Mouse (Mus musculus) stomach, embryonic 15.5 days (tissue): ENCODE measurements around the gene Ppan. TPM values are rescaled to one million over a fixed set of nuclear protein-coding genes. Genes with fewer than 3 reads are reported as not detected.

Experiments used
- ATAC-seq: fragments of 200-750 bp; cut with Nextera tagmentation; 2 replicates; pipeline ENCODE4 v1.8.0; 2017; ENCODE audit warnings: low read depth, moderate number of reproducible peaks, moderate TSS enrichment; ENCODE audit not compliant: insufficient read depth, low FRiP score
- H3K27ac ChIP-seq: fragments of 300-500 bp; sonication (generic); 2 replicates; pipeline ENCODE4 v1.5.1; 2015; ENCODE audit warnings: mild to moderate bottlenecking, inconsistent platforms
- H3K27me3 ChIP-seq: fragments of 300-500 bp; sonication (generic); replicated peaks from 2 replicates; pipeline ENCODE4 v1.6.1; 2015; ENCODE audit warnings: inconsistent platforms
- H3K36me3 ChIP-seq: fragments of 300-500 bp; sonication (generic); 2 replicates; pipeline ENCODE4 v1.6.1; 2015; ENCODE audit warnings: inconsistent platforms
- H3K4me1 ChIP-seq: fragments of 300-500 bp; sonication (generic); 2 replicates; pipeline ENCODE4 v1.6.1; 2015; ENCODE audit warnings: inconsistent platforms
- H3K4me2 ChIP-seq: fragments of 300-500 bp; sonication (generic); 2 replicates; pipeline ENCODE4 v1.6.1; 2015; ENCODE audit warnings: mild to moderate bottlenecking, inconsistent platforms
- H3K4me3 ChIP-seq: fragments of 300-500 bp; sonication (generic); replicated peaks from 2 replicates; pipeline ENCODE4 v1.5.1; 2015; ENCODE audit warnings: inconsistent platforms
- H3K9ac ChIP-seq: fragments of 300-500 bp; sonication (generic); 2 replicates; pipeline ENCODE4 v1.6.1; 2015; ENCODE audit warnings: inconsistent platforms
- H3K9me3 ChIP-seq: fragments of 300-500 bp; sonication (generic); 2 replicates; pipeline ENCODE4 v1.6.1; 2016; ENCODE audit warnings: inconsistent platforms
- WGBS: fragments of 180-500 bp; shearing (Covaris S2); methylation state at CpG from one replicate; pipeline ENCODE4 v1.1.7; 2015; 5-methylcytosine and 5-hydroxymethylcytosine counted together
- polyA plus RNA-seq: library from polyadenylated mRNA; unstranded; fragments of >200 nt; fragmentation: Nextera tagmentation; extraction: Ambion mirVana; gene quantifications from 2 replicates; pipeline ENCODE4 v1.2.1, GENCODE M21; 2015

Ppan gene
- polyA plus RNA-seq, 1 experiment from 2014 or later, result 80.9 TPM

DNA sequence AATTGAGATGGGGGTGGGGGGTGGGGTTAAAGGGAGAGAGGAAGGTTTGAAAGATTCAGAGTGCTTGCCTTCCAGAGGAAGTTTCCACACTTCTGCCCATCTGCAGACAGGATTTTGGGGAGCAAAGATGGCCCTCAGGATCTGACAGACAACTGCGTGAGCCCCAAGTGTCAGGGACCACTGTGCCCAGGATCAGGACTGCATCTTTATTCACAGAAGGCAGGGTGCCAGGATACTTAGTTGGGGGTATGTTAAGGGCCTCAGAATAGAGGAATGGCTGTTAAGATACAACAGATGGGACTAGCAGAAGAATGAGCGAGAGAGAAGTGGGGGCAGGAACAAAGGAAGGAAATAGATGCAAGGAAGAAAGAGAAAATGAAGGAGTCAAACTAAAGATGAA, 1.4 kb upstream of the Ppan start:
- H3K4me2 ChIP-seq, result no peak overlapping the region
- no peak overlapping the region for H3K9ac ChIP-seq
- H3K27ac ChIP-seq, result no peak overlapping the region
- no peaks in the 10 kb centered on the region for H3K27me3 ChIP-seq
- no peaks in the 10 kb centered on the region for H3K9me3 ChIP-seq
- no peak overlapping the region for H3K4me3 ChIP-seq
- peaks cover 23% of the 10 kb centered on the region for H3K36me3 ChIP-seq
- ATAC-seq, result no peak
- 90% methylated on average over 2 of the region's 2 CpGs for WGBS
- H3K4me1 ChIP-seq, result peaks cover 6% of the 10 kb centered on the region

DNA sequence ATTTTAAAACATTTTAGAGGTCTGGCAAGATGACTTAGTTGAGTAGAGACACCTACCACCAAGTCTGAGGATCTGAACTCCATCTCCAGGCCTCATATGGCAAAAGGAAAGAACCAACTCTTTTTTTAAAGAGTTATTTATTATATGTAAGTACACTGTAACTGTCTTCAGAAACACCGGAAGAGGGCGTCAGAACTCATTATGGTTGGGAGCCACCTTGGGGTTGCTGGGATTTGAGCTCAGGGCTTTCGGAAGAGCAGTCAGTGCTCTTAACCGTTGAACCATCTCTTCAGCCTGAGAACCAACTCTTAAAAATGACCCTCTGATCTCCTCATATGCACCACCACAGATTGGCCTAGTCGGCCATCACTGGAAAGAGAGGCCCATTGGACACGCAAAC, 784 bp upstream of the Ppan start:
- Histone ChIP-seq H3K4me1 (peaks cover 6% of the 10 kb centered on the region), H3K36me3 (peaks cover 30% of the 10 kb centered on the region), H3K27ac (no peak overlapping the region), H3K9me3 (no peaks in the 10 kb centered on the region), H3K27me3 (no peaks in the 10 kb centered on the region), H3K4me2 (no peak overlapping the region; the same call in 1 of the 2 replicates), H3K4me3 (no peak overlapping the region), H3K9ac (no peak overlapping the region)
- no peak for ATAC-seq
- WGBS, result 87% methylated on average over 6 of the region's 6 CpGs

DNA sequence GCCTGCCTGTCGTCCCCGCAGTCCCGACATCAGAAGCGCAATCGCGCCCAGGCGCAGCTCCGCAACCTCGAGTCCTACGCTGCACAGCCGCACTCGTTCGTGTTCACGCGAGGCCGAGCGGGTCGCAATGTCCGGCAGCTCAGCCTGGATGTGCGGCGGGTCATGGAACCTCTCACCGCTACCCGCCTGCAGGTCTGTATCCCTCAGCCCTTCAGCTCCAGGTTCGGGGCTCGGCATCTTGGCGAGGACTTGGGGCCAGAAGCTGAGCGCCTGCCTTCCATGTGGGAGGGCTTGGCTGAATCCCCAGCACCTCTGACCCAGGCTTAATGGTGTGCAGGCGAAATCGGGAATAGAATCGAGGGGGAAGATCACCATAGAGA, 401 bp downstream of the Ppan start:
- under 1% methylated on average over 30 of the region's 30 CpGs for WGBS
- Histone ChIP-seq H3K4me1 (peaks cover 6% of the 10 kb centered on the region), H3K4me2 (peak overlapping the region; percentile 79), H3K36me3 (peaks cover 40% of the 10 kb centered on the region), H3K27ac (peak overlapping the region; percentile 70), H3K27me3 (no peaks in the 10 kb centered on the region), H3K9me3 (no peaks in the 10 kb centered on the region), H3K9ac (peak overlapping the region; percentile 84), H3K4me3 (peak overlapping the region; percentile 77)
- ATAC-seq, result no peak

DNA sequence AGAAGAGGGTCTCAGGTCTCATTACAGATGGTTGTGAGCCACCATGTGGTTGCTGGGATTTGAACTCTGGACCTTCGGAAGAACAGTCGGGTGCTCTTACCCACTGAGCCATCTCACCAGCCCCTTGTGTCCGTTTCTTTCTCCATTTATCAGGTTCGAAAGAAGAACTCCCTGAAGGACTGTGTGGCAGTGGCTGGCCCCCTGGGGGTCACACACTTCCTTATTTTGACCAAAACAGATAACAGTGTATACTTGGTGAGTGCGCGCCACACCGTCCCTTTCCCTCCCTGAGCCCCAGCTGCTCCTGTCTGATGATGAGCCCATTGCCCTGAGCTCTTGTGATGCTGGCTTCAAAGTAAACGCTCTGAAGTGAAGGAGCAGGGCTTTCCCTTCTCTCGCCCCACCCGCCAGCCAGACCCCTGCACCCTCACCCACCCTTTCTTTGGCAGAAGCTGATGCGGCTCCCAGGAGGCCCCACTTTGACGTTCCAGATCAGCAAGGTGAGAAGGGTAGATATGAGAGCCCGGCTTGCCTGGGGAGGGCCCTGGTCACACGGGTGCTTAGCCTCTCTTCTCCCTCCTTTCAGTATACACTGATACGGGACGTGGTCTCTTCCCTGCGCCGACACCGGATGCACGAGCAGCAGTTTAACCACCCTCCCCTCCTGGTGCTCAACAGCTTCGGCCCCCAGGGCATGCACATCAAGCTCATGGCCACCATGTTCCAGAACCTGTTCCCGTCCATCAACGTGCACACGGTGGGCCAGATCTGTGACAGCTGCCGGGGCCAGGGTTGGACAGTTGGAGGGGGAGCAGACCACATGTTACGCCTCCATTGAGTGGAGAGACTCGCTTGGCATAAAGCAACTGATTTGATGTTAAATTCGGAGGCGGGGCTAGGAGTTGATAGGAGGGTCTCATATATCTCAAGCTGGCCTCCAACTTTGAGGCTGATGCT, 1.5 kb downstream of the Ppan start:
- 74% methylated on average over 29 of the region's 29 CpGs for WGBS
- H3K27me3 ChIP-seq, result no peaks in the 10 kb centered on the region
- peaks cover 6% of the 10 kb centered on the region for H3K4me1 ChIP-seq
- H3K4me3 ChIP-seq, result peak overlapping the region; percentile 77
- no peak overlapping the region for H3K27ac ChIP-seq
- ATAC-seq, result peak; percentile 15; the same call in 1 of the 2 replicates
- H3K4me2 ChIP-seq, result peak overlapping the region; percentile 79
- no peaks in the 10 kb centered on the region for H3K9me3 ChIP-seq
- H3K9ac ChIP-seq, result peak overlapping the region; percentile 12; the same call in 1 of the 2 replicates
- peaks cover 51% of the 10 kb centered on the region for H3K36me3 ChIP-seq

DNA sequence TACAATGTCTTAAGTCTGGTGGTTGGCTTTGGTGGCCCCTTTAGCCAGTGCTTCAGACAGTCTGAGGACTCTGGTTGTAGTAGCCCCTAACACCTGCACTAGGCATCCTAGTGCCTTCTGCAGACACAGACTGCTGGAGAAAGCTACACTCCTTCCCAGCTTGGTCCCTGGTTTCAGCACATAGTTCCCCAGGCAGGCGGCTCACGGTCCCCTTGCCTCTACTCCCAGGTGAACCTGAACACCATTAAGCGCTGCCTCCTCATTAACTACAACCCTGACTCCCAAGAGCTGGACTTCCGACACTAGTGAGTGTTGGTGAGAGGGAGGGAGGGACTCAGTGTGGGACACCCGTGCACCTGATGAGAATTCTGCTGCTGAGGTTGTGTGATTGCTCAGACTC, 2.4 kb downstream of the Ppan start:
- H3K36me3 ChIP-seq, result peaks cover 60% of the 10 kb centered on the region
- no peak for ATAC-seq
- WGBS, result 94% methylated on average over 5 of the region's 5 CpGs

DNA sequence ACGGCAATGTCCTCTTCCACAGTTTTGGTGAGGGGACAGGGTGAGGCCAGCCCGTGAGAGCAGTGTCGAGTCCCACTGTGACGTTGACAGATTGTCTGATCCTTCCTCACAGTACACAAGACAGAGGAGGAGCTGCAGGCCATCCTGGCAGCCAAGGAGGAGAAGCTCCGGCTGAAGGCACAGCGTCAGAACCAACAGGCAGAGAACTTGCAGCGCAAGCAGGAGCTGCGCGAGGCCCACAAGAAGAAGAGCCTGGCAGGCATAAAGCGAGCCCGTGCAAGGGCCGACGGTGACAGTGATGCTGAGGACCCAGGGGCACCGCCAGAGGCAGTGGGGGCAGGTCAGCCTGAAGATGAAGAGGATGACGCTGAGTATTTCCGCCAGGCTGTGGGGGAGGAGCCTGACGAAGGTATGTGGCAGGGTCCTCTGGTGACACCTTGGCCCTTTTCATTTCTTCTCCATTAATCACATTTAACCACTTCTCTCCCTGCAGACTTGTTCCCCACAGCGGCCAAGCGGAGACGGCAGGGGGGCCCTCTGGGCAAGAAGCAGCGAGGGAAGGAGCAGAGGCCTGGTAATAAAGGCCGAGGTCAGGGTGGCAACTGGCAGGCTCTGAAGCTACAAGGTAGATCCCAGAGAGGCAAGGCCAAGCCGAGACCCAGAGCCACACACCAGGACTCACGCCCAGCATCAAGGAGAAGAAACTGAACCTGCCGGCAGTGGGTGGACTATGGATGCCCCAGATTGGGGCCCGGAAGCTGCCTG, 3.5 kb downstream of the Ppan start:
- no peak overlapping the region for H3K4me3 ChIP-seq
- no peak overlapping the region for H3K9ac ChIP-seq
- H3K27ac ChIP-seq, result no peak overlapping the region
- H3K36me3 ChIP-seq, result peaks cover 69% of the 10 kb centered on the region
- H3K9me3 ChIP-seq, result no peaks in the 10 kb centered on the region
- H3K27me3 ChIP-seq, result no peaks in the 10 kb centered on the region
- WGBS, result 69% methylated on average over 26 of the region's 26 CpGs
- H3K4me1 ChIP-seq, result peaks cover 6% of the 10 kb centered on the region
- no peak for ATAC-seq
- no peak overlapping the region for H3K4me2 ChIP-seq

More for the DNA sequence above, 2.4 kb downstream of the Ppan start:
- no peaks in the 10 kb centered on the region for H3K9me3 ChIP-seq
- H3K27me3 ChIP-seq, result no peaks in the 10 kb centered on the region
- H3K4me2 ChIP-seq, result no peak overlapping the region
- no peak overlapping the region for H3K27ac ChIP-seq
- H3K4me1 ChIP-seq, result peaks cover 6% of the 10 kb centered on the region
- H3K4me3 ChIP-seq, result no peak overlapping the region
- H3K9ac ChIP-seq, result no peak overlapping the region

DNA sequence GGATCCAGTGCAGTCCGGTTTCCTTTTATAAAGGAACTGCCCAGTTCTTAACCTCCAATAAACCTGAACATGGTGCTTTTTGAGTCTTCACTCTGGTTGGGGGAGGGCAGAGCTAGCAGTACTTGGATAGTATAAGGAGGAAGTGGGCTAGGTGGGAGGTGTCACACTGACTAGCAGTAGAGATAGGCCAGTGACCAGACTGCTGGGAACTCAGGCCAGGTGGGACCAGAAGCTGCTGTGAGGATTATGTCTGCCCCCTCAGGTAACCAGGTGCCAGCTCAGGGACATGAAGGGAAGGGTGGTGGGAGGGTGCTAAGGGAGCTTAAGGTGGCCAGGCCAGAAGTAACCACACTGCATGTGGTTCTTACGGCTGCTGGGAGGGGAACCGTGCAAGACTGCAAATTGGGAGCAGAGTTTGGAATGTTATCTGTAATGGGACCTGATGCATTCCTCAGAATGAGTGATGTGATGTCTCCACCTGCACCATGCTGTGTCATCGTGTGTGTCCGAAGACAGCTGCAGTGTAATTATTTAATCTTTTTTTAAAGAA, 4.2 kb downstream of the Ppan start:
- H3K9ac ChIP-seq, result no peak overlapping the region
- no peak overlapping the region for H3K27ac ChIP-seq
- peaks cover 9% of the 10 kb centered on the region for H3K4me1 ChIP-seq
- H3K27me3 ChIP-seq, result no peaks in the 10 kb centered on the region
- peaks cover 69% of the 10 kb centered on the region for H3K36me3 ChIP-seq
- ATAC-seq, result no peak
- H3K4me2 ChIP-seq, result no peak overlapping the region
- no peak overlapping the region for H3K4me3 ChIP-seq
- WGBS, result 53% methylated on average over 5 of the region's 5 CpGs
- H3K9me3 ChIP-seq, result no peaks in the 10 kb centered on the region

DNA sequence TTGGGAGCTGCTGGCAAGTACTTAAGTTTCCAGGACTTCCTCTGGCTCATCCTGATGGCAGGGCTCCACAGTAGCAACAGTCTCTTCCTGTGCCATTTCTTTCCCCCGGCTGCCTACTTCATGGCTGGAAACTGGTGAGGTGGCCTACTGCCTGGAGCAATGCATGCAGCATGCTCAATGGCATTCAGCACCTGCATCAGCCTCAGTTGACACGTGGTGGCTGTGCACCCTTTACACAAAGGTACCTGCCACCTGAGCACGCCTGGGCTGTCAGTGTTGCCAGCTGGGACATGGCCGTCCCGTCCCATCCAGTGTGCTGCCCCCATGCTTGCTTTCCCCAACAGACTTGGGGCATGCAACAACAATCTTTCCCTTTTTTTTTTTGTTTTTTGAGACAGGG, 5.1 kb downstream of the Ppan start:
- no peaks in the 10 kb centered on the region for H3K27me3 ChIP-seq
- peaks cover 69% of the 10 kb centered on the region for H3K36me3 ChIP-seq
- peaks cover 17% of the 10 kb centered on the region for H3K4me1 ChIP-seq
- H3K9me3 ChIP-seq, result no peaks in the 10 kb centered on the region
- no peak overlapping the region for H3K9ac ChIP-seq
- H3K27ac ChIP-seq, result no peak overlapping the region
- no peak for ATAC-seq
- H3K4me2 ChIP-seq, result no peak overlapping the region
- H3K4me3 ChIP-seq, result no peak overlapping the region
- WGBS, result 53% methylated on average over 5 of the region's 5 CpGs

DNA sequence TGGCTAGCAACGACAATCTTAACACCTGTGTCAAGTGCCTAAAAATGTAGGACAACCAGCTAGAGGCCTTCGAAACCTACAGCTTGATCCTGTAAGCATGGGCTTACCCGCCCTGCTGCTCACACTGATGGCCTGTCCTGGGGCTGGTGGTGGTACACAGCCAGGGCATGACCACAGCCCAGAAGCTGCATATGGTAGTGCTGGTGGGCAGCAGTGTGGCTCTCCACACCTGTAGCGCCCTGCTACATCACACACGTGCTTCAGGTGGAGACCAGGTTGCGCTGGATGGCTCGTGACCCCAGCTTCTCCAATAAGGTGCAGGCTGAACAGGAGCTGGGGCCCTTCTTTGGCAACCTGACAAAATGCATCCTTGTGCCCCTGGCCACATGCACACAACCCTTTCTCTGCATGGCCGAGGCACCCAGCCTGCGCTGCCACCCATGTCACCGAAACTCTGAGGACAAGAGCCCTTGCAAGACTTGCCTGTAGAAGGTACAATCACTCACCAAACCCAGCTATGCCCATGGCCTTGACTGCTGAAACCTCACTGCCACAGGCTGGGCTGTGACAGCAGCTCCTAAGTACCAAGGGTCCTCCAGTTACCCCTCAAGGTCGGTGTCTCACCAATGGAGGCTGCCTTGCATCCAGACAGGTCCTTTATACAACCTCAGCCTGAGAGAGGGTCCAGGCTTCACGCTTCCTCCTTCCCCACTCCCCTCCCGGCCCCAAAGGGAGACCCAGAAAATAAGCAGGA, 5.8 kb downstream of the Ppan start:
- Histone ChIP-seq H3K9me3 (no peaks in the 10 kb centered on the region), H3K27me3 (no peaks in the 10 kb centered on the region), H3K9ac (no peak overlapping the region), H3K27ac (no peak overlapping the region), H3K36me3 (peaks cover 69% of the 10 kb centered on the region), H3K4me3 (no peak overlapping the region), H3K4me1 (peaks cover 17% of the 10 kb centered on the region), H3K4me2 (no peak overlapping the region)
- WGBS, result 82% methylated on average over 13 of the region's 13 CpGs
- ATAC-seq, result no peak

DNA sequence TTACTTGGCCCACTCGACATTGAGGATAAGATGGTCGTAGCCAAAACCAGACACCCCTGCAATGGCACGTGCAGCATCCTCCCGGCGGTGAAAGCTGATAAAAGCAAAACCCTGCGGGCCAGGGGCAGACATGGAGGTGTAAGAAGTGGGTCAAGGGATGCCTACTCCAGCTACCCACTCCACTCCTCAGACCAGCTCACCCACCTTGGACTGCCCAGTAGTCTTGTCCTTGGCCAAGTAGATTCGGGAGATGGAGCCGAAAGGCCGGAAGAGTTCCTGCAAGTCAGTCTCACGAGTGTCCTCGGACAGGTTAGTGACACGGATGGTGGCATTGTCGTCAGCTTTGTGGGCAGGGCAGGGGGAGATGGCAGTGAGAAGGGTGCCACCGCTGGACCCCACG, 6.7 kb downstream of the Ppan start:
- Histone ChIP-seq H3K4me1 (peaks cover 12% of the 10 kb centered on the region), H3K27ac (no peak overlapping the region), H3K36me3 (peaks cover 65% of the 10 kb centered on the region), H3K27me3 (no peaks in the 10 kb centered on the region), H3K4me3 (no peak overlapping the region), H3K9me3 (no peaks in the 10 kb centered on the region), H3K4me2 (no peak overlapping the region), H3K9ac (no peak overlapping the region)
- 90% methylated on average over 15 of the region's 15 CpGs for WGBS
- no peak for ATAC-seq

DNA sequence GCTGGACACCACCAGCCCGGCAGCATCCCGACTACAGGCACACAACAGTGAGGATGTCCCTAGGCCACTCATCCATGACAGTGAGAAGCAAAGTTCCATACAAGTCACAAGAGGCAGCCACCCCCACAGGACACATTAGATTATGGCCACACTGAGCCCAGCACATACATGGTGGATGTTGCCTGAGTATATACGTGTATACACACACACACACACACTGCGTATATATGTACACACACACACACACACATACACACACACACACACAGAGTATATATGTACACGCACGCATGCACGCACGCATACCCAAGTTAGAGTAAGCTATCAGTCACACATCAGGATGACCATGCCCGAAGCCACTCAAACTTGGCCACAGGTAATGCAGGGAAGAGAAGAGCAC, 7.4 kb downstream of the Ppan start:
- no peak for ATAC-seq
- WGBS, result 91% methylated on average over 9 of the region's 9 CpGs
- Histone ChIP-seq H3K4me3 (no peak overlapping the region), H3K36me3 (peaks cover 57% of the 10 kb centered on the region), H3K4me1 (peaks cover 11% of the 10 kb centered on the region; the same call in 1 of the 2 replicates), H3K9ac (no peak overlapping the region), H3K27me3 (no peaks in the 10 kb centered on the region), H3K9me3 (no peaks in the 10 kb centered on the region), H3K27ac (no peak overlapping the region), H3K4me2 (no peak overlapping the region)
